Mouse (Mus musculus): ENCODE measurements at regions not wholly inside any gene's neighbourhood (a gene's known extent, or its start where the extent isn't known, plus 50 kb on each side); places are given as distances from the start of the nearest gene placed in this dataset.

- H3K36me3 ChIP-seq (ENCODE audit: control insufficient read depth, insufficient read depth, low read length), result no peaks in the 10 kb centered on the region
- DNase-seq (ENCODE audit: low spot score), result no peak
- H3K4me2 ChIP-seq (replicated peaks; ENCODE audit: low read depth, low read length), result no peak overlapping the region
- no peaks in the 10 kb centered on the region for H3K9me3 ChIP-seq (ENCODE audit: control insufficient read depth, low read length)
- no peaks in the 10 kb centered on the region for H3K27me3 ChIP-seq (ENCODE audit: control insufficient read depth, insufficient read depth, low read length)
- no peaks in the 10 kb centered on the region for H3K4me1 ChIP-seq (replicated peaks; ENCODE audit: control insufficient read depth, insufficient read depth, low read length)
- H3K27ac ChIP-seq (ENCODE audit: low read depth, low read length), result no peak overlapping the region
- no peak overlapping the region for H3K9ac ChIP-seq (ENCODE audit: low read depth, low read length)
- no peak for ATAC-seq (ENCODE audit: low FRiP score)
- H3K4me3 ChIP-seq (ENCODE audit: low read depth, low read length), result no peak overlapping the region
- 80% methylated on average over 3 of the region's 3 CpGs for WGBS
Observed at GRCm38 (mm10) chr16:75663871-75664270, 71.2 kb downstream of the Rbm11 start.

DNA sequence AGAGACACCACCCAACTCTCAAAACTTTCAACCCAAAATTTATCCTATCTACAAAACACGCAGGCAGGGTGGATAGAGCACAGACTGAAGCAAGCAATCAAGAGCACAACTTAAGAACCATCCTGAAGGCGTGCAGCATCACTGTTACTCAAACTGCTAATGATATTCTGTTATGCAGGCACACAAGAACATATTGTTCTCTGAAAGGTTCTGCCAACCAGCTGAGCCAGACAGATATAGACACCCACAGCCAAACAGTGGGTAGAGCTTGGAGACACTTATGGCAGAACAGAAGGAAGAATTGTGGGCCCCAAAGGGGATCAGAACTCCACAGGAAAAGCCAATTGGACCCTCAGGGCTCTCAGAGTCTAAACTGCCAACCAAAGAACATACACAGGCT, 74.9 kb downstream of the Rbm11 start:
- ATAC-seq (ENCODE audit: low FRiP score), result no peak
- no peaks in the 10 kb centered on the region for H3K9me3 ChIP-seq (ENCODE audit: control insufficient read depth, low read length)
- WGBS, result 94% methylated on average over 2 of the region's 2 CpGs

GRCm38 (mm10) chr16:75672112-75672511, 79.5 kb downstream of the Rbm11 start:
- no peaks in the 10 kb centered on the region for H3K27me3 ChIP-seq (ENCODE audit: control insufficient read depth, insufficient read depth, low read length)
- no peak overlapping the region for H3K9ac ChIP-seq (ENCODE audit: low read depth, low read length)
- no peaks in the 10 kb centered on the region for H3K9me3 ChIP-seq (ENCODE audit: control insufficient read depth, low read length)
- H3K4me2 ChIP-seq (replicated peaks; ENCODE audit: low read depth, low read length), result no peak overlapping the region
- no peaks in the 10 kb centered on the region for H3K36me3 ChIP-seq (ENCODE audit: control insufficient read depth, insufficient read depth, low read length)
- no peak overlapping the region for H3K4me3 ChIP-seq (ENCODE audit: low read depth, low read length)
- 86% methylated on average over 1 of the region's 1 CpGs for WGBS
- ATAC-seq (ENCODE audit: low FRiP score) (no peak), DNase-seq (ENCODE audit: low spot score) (no peak)
- H3K27ac ChIP-seq (ENCODE audit: low read depth, low read length), result no peak overlapping the region
- H3K4me1 ChIP-seq (replicated peaks; ENCODE audit: control insufficient read depth, insufficient read depth, low read length), result no peaks in the 10 kb centered on the region

More for the DNA sequence above, 74.9 kb downstream of the Rbm11 start:
- no peak for DNase-seq (ENCODE audit: low spot score)
- Histone ChIP-seq H3K4me3 (ENCODE audit: low read depth, low read length) (no peak overlapping the region), H3K4me1 (replicated peaks; ENCODE audit: control insufficient read depth, insufficient read depth, low read length) (no peaks in the 10 kb centered on the region), H3K9ac (ENCODE audit: low read depth, low read length) (no peak overlapping the region), H3K27me3 (ENCODE audit: control insufficient read depth, insufficient read depth, low read length) (no peaks in the 10 kb centered on the region), H3K4me2 (replicated peaks; ENCODE audit: low read depth, low read length) (no peak overlapping the region), H3K27ac (ENCODE audit: low read depth, low read length) (no peak overlapping the region), H3K36me3 (ENCODE audit: control insufficient read depth, insufficient read depth, low read length) (no peaks in the 10 kb centered on the region)

DNA sequence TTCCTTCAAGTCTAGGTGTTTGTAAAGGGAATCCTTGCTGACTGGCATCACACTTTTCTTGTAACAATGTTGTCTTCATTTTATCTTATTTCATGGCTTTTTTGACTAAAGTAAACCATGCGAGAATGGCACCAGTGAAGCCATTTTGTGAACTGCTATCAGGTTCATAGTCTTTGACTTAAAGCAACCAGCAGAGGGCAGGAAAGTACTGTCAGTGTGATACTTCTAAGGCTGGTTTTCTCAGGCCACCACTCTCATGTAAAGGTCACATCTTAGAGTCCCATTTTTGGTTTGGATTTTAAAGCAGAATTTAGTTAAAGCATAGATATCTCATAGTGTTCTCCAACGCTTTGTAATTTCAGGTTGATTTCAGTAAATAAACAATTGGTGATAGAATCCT, 83.2 kb downstream of the Rbm11 start:
- Histone ChIP-seq H3K36me3 (ENCODE audit: control insufficient read depth, insufficient read depth, low read length) (no peaks in the 10 kb centered on the region), H3K4me2 (replicated peaks; ENCODE audit: low read depth, low read length) (no peak overlapping the region), H3K27me3 (ENCODE audit: control insufficient read depth, insufficient read depth, low read length) (no peaks in the 10 kb centered on the region), H3K9me3 (ENCODE audit: control insufficient read depth, low read length) (no peaks in the 10 kb centered on the region), H3K4me3 (ENCODE audit: low read depth, low read length) (no peak overlapping the region), H3K4me1 (replicated peaks; ENCODE audit: control insufficient read depth, insufficient read depth, low read length) (no peaks in the 10 kb centered on the region), H3K9ac (ENCODE audit: low read depth, low read length) (no peak overlapping the region), H3K27ac (ENCODE audit: low read depth, low read length) (no peak overlapping the region)
- WGBS, result 59% methylated on average over 2 of the region's 2 CpGs
- peak; percentile 72 for DNase-seq (ENCODE audit: low spot score)
- peak; percentile 71 for ATAC-seq (ENCODE audit: low FRiP score)

DNA sequence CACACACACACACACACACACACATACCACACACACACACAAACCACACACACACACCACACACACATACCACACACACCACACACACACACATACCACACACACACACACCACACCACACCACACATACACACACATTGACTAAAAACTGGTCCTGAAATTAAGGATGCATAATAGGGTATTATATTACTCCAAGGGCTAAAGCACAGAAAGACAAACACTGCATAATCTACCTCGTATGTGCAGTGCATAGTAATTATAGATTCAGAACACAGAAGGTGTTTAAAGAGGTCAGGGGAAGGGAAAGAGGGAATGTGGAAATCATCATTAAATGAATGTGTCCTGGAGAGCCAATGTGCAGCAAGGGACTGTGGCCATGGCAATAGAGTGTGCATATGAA, 84.5 kb downstream of the Rbm11 start:
- ATAC-seq (ENCODE audit: low FRiP score) (no peak), DNase-seq (ENCODE audit: low spot score) (no peak)
- no peaks in the 10 kb centered on the region for H3K9me3 ChIP-seq (ENCODE audit: control insufficient read depth, low read length)
- no peaks in the 10 kb centered on the region for H3K36me3 ChIP-seq (ENCODE audit: control insufficient read depth, insufficient read depth, low read length)
- no peak overlapping the region for H3K4me2 ChIP-seq (replicated peaks; ENCODE audit: low read depth, low read length)
- 46% methylated on average over 1 of the region's 1 CpGs for WGBS
- no peak overlapping the region for H3K9ac ChIP-seq (ENCODE audit: low read depth, low read length)
- H3K4me1 ChIP-seq (replicated peaks; ENCODE audit: control insufficient read depth, insufficient read depth, low read length), result no peaks in the 10 kb centered on the region
- H3K27me3 ChIP-seq (ENCODE audit: control insufficient read depth, insufficient read depth, low read length), result no peaks in the 10 kb centered on the region
- no peak overlapping the region for H3K4me3 ChIP-seq (ENCODE audit: low read depth, low read length)
- no peak overlapping the region for H3K27ac ChIP-seq (ENCODE audit: low read depth, low read length)

Data from hindbrain, embryonic 11.5 days (tissue).